Mouse (Mus musculus): ENCODE data around the gene Ralgapa2.

- no peak for TF ChIP-seq CTCF (IDR thresholded peaks at IDR 0.05; ENCODE audit: borderline replicate concordance, control insufficient read depth, extremely low read depth, insufficient read depth, low read length, poor library complexity)
- TF ChIP-seq POLR2A (IDR thresholded peaks at IDR 0.05; ENCODE audit: control insufficient read depth, extremely low read depth, insufficient read depth, low read length, poor library complexity) = no peak
Observed at GRCm38 (mm10) chr2:146498298-146498697, 13.8 kb downstream of the Ralgapa2 start.
